Mouse (Mus musculus) adrenal gland, adult (tissue): ENCODE results near the gene Cnnm4.
A peak's percentile ranks its signal among the peaks of the same experiment; 100 is the strongest.

Experiments
- DNase-seq, 2 experiments: peaks; one replicate each; pipeline ENCODE4 v3.0.0; 2022 to 2023; ENCODE audit warnings: low spot score in 1 of 2; ENCODE audit not compliant: inconsistent age in 2 of 2

Gene Cnnm4

DNA sequence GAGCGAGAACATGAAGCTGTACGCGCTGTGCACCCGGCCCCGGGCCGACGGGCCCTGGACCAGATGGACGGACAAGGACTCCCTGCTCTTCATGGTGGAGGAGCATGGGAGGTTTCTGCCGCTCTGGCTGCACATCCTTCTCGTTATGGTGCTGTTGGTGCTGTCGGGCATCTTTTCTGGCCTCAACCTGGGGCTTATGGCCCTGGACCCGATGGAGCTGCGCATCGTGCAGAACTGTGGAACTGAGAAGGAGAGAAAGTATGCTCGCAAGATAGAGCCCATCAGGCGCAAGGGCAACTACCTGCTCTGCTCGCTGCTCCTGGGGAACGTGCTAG, 653 bp downstream of the Cnnm4 start:
- no peak for DNase-seq

DNA sequence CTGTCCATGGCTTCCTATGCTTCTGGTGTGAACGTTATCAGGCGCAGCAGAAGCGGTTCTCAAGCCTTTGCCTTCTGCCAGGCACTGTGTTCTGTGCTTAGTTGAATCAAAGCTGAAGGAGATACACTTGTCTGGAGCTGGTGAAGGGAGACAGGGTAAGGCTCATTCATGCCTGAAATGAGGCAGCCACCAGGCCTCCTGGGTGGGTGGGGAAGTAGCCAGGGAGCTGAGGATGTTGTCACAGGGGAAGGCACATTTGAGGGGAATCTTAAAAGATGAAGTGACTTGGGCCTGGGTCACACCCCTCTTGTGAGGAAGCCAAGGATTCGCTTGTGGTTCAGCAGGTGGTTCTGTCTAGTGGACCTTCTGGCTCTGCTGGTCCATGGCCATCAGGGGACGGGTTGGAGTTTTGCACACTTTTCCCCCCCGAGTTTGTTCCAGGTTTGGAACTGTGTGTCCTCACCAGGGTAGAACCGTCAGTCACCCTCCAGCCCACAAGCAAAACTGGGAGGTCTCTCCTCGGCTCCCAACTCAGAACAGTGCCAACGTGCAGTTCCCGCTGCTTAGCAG, 1.9 kb downstream of the Cnnm4 start:
- DNase-seq: no peak

DNA sequence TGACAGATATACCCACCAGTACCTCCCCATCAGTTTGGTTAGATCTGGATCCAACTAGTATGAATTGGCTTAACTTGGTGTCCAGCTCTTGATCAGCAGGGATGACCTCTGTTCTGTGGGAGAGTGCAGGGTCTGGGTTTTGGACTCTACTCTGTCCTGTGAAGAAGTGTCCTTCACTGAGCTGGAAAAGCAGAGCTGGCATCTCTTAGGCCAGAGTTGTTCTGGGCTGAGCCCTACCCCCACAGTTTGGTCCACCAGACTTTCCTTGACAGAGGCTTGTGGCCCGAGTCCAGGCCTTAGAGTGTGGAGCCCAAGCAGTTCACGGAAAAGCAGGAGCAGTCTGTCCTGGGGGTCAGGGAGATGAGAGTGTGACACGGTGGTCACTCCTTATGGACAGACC, 3.2 kb downstream of the Cnnm4 start:
- DNase-seq: no peak

DNA sequence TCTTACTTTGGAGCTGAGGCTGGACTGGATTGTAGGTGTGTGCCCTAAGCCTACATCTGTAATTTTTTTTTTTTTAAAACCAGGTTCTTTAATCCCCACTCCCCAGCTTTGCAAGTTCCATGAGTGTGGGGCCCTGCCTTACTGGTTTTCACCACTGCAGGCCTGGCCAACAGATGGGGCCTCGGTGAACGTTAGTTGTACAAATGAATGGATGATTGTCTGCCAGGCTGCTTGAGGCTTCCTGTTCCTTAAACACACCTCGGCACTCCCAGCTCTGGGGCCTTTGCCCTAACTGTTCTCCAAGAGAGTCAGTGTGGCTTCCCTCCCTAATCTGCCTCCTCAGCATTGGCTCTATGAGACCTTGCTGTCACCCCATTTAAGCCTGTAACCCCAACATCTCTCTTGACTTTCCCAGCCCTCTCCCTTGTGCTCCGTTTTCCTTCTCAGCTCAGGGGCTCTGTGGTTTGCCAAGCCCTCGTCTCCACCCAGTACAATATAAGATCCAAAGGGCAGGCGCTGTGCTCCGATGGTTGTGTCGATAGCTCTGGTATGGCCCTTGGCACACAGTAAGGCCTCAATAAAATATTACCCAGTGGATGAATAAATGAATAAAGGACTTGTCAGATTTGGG, 4.2 kb downstream of the Cnnm4 start:
- no peak for DNase-seq

DNA sequence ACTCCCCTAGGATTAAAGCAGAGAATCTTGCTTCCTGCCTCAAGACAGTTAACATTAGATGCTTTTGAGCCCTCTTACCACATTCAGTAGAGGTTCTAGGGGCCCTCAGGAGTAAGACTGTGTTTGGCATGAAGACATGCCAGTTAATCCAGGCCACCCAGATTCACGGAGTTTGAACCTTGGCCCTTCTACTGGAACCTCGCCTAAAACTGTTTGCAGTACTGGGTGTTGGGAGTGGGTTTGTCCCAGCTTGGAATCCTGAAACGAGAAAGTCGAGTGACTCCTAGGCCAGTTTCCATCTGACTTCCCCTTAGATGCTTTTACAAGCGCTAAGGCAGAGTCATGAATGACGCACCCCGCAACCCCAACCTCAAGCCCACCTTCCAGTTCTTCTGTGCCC, 5.0 kb downstream of the Cnnm4 start:
- DNase-seq: no peak

DNA sequence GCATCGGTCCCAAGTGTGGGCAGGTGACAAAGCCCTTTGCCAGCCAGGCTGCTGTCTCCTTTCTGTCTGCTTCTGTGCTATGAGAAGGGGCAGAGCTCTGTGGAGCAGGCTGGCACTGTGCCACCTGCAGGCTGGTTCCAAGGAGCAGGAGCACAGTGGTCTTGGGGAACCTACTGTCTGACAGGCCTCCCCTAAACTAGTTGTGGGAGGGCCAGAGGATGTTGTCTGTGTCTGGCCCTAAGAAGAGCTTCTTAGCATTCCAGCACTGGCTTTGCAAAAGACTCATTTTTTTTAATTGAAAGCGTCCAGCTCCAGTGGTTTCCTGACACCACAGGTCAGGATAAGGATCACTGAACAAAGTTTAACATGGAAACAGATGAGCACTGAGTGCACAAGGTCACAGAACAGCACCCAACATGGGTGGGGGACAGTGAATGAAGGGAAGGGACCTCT, 6.9 kb downstream of the Cnnm4 start:
- DNase-seq: no peak

DNA sequence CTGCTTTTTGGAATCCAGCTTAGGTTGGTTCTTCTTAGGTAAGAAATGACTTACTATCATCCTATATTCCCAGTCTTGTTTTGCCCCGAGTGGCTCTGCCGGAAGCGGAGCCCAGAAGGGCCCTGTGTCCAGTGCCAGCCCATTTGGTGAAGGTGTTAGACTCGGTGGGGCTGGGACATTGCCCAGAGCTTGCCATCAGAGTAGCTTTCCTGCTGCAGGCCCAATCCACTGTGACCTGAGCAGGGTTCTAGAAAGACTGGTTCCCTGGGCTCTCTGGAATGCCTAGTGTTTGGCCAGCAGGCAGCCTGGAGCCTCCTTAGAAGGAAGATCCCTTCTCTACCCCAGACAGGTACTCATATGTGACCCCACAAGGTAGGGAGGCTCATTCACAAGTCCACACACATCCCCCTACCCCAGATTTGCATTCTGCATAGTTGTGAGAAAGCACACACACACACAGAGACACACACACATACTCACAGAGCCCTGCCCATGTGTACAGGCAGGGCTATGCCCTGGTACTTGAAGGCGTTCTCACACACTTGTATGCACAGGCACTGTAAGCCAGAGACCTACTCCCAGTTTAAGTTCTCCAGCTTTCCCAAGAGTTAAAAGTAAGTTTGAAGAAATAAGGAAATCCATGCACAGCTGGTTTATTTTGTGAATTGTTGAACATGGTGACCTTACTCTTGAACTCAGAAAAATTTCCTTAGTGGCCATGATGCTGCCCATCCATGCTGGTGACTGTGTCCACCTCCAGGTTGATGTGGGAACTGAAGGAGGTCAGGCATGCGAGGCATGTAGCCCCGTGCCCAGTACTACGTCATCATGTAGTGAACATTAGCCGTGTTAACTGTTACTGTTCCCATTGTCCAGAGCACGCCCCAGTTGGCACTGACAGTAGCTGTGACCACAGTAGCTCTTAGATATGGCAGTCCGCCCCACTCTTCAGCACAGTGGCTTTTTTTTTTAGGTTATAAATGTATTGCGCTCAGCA, 8.8 kb downstream of the Cnnm4 start:
- DNase-seq: no peak

DNA sequence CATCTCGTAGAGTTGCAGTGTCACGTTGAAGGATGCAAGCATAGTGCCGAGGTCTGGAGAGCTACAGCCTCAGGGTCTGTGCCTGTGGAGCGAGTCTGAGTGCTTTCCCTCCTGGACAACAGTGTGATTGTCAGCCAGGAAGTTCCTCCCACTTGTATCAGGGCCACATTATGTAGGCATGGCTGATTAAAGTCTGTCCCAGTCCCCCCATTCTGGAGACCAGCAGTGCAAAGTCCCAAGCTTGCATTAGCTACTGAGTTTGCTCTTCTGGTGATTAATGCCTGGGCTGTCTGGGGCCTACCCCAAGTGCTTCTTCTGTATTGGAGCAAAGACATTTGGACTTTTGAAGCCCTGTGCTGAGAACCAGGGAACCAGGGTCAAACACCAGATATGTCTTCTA, 12.4 kb downstream of the Cnnm4 start:
- DNase-seq: no peak

DNA sequence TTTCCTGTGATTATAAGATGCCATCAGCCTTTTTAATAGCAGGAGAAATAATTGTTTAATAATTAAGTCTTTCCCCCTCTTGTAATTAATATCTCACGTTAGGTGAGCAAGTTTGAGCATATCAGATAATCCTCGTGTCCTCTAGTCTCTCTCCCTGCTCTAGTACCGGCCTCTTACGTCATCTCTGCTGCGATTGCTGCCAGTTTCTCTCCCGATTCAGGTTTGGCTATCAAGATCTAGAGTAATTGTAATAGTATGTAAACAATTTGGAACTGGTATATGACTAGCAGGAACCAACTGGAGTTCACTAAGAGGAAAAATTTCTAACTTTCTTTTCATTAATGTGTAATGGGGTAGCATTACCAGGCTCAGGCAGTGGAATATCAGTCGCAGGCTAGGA, 13.7 kb downstream of the Cnnm4 start:
- DNase-seq: no peak

DNA sequence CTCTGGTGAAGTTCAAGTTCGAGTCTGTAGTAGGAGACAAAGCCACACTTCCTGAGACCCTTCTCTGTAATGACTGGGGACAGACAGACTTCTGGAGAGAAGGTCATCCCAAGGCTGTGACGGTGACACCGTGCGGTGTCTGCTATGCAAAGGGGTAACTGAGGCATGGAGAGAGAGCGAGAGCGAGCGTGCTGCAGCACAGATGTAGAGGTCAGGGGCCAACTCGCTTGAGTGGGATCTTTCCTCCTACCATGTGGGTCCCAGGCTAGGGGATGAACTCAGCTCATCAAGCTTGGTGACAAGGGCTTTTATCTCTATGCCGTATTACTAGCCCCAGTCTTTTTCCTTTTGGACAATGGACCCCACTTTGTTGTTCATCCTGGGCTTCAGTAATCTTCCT, 15.7 kb downstream of the Cnnm4 start:
- DNase-seq: no peak

DNA sequence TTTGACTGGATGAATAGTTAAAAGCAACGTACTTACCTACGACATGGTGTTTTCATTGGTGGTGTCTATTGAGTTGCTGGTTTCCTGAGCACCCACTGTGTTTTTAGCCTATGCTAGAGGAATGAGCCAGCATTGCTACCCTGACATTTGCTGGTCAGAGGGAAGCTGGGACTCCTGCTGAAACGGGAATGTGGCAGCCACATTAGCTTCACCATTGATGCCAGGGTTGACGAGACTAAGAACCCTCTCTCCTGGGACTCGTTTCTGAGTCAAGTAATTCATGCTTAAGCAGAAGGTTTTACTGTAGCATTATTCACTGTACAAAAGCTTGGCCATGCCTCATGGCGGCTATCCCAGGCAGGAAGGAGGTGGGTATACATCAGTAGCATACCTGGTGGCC, 18.2 kb downstream of the Cnnm4 start:
- no peak for DNase-seq

DNA sequence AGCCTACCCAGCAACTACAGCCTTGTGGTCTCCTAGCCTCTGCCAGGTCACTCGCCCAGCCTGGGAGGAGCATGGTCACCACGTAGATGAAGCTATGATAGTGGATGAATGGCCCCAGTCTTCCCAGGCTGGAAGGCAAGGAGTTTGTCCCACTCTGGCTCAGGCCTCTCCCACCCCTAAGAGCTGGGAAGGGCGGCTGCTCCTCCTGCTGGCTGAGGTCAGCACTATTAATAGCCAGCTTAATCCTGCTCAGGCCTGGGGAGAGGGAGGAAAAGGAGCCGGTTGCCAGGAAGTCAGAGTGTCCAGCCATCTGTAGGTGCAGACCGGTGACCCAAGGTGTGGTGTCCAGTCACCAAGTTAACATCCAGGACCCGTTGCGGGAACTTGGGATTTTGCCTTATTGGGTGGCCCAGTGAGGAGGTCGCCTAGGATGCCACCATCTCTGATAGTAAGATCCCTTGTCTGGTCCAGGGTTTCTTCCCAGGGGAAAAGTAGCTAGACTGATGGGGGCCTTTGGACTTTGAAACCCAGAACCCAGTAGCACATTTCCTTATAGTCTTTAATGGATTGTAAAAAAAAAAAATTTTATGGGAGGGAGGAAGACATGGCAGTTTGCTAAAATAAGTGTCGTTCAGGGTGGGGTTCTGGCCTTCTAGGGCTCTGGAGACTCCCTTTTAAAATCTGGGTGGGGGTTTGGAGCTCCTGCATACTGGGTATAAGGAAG, 21.2 kb downstream of the Cnnm4 start:
- DNase-seq: peak; percentile 39 to 70

DNA sequence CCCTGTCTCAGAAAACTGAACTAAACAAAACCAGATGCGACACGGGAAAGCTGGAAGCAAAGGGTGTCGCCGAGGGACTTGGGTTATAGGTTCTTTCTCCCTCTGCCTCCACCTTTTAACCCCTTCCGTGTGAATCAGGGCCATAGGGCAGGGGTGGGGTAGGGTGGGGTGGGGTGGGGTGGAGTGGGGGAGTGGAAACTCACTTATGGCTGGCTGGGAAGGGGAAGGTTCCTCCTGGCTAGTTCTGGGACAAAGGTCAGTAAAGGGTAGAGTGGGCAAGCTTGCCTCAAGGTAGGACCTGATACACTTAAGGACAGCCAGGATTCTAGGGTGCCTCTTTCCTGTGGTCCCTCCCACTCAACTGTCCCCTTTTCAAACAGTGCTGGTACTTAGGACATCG, 21.9 kb downstream of the Cnnm4 start:
- no peak for DNase-seq

DNA sequence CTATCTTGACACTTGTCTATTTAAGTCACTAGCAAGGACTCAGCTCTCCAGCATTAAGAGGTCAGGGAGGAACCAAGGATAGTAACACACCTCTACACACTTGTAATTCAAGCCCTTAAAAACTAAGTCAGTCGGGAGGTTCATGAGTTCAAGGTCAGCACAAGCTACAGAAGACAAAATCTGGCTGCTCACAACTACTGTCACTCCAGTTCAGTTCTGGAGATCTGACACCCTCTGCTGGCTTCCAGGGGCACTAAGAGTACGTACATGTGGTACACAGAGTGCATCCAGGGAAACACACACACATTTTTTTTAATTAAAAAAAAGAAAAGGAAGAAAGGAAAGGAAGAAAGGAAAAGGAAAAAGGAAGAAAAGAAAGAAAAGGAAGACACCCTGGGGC, 25.3 kb downstream of the Cnnm4 start:
- peak in 1 of 2 experiments; percentile 64 for DNase-seq

DNA sequence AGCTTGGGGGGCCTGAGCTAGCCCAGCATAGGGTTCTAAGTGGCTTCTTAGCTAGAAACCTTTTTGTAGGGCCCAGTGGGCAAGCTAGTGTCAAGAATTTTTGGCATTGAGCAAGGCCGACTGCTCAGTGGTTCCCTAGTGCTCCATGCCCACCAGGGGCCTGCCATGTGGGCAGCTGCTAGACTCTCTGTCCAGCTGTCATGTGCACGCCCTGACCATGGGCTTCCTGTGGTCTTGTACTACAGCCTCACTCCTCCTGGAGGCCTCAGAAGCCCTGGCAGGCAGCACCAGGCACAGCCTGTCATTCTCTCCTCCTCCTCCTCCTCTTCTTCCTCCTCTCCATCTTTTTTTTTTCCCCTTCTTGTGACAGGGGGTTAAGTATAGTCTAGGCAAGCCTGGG, 25.9 kb downstream of the Cnnm4 start:
- no peak for DNase-seq

DNA sequence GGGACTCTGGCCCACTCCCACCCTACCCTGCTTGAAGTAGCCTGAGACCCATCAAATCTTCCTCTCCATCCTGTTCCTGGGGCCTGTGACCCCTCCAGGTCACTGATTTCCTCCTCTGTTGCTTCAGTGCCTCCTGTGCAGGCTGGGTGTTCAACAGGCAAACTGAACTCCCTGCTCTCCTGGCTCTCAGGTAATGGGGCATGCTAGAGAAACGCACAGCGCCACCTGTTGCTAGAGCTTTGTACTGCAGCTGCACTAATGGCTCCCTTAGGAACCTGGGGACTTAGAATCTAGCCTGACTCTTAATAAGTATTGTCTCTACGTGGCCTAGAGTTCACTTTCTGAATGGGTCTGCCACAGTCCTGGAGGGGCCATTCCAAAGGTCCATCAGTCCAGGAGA, 29.8 kb downstream of the Cnnm4 start:
- DNase-seq: peak; percentile 51 to 90

DNA sequence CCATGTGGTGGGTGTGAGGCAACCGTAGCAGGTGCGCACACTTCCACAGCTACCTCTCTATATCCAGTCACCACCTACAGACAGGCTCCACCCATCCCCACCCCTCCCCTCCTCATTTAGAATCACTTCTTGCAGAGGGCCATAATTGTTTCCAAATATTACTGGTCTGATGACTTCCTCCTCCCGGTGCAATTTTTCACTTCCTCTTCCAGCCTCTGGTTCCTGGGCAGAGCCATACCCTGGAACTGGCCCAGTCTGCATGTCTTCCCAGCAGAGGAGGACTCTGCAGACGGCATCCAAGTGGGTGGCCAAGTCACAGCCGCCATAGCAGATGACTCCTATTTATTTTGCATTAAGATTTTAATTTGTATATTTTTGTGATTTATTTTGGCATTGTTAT, 36.8 kb downstream of the Cnnm4 start:
- no peak for DNase-seq

DNA sequence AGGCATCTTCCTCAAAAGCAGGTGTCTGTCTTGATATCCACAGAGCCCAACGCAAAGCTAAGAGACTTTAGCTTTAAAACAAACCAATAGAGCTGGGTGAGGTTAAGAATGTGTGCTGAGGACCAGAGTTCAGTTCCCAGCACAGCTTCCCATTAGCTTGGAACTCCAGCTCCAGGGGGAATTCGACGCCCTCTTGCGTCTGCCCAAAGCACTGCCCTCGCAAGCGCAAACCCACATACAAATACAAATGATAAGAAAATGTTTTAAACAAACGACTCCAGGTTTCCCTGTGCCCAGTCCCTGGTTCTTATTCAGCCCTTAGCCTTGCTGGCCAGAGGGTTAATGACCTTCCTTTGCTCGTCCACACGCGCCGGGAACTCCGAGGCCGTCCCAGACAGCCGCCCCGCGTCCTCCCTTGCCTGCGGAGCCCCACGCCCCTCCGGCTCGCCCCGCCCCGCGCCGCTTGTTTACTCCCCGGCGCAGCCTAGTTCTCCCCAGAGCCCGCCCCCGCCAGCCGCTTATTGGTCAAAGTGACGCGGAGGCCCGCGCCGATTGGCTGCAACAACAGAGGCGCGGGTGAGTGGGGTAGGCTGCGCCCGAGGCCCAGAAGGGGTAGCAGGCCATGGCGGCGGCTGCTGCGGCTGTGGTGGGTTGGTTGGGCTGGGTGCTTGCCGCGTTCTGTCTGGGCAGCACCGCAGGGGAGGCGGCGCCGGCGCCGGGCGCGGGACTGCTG, 40.0 kb downstream of the Cnnm4 start, which contains the start of gene Cnnm3:
Gene Cnnm3 (plus strand): TSS at position 579 of the 733 bp plus-strand sequence.
- DNase-seq: peak; percentile 99 to 100

DNA sequence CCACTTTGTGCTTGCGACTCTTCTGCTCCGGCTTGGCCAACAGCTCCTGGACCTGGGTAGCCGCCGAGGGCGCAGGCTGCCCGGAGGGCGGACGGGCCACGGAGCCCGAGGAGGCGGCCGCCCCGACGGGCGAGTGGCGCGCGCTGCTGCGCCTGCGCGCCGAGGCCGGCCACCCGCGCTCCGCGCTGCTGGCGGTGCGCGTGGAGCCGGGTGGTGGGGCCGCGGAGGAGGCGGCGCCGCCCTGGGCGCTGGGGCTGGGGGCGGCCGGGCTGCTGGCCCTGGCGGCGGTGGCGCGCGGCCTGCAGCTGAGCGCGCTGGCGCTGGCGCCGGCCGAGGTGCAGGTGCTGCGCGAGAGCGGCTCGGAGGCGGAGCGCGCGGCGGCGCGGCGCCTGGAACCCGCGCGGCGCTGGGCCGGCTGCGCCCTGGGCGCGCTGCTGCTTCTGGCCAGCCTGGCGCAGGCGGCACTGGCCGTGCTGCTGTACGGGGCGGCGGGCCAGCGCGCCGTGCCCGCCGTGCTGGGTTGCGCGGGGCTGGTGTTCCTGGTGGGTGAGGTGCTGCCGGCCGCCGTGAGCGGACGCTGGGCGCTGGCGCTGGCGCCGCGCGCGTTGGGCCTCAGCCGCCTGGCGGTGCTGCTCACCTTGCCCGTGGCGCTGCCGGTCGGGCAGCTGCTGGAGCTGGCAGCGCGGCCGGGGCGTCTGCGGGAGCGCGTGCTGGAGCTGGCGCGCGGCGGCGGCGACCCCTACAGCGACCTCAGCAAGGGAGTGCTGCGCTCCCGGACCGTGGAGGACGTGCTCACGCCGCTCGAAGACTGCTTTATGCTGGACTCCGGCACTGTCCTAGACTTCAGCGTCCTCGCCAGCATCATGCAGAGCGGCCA, 40.9 kb downstream of the Cnnm4 start:
- DNase-seq: peak; percentile 64 to 83

DNA sequence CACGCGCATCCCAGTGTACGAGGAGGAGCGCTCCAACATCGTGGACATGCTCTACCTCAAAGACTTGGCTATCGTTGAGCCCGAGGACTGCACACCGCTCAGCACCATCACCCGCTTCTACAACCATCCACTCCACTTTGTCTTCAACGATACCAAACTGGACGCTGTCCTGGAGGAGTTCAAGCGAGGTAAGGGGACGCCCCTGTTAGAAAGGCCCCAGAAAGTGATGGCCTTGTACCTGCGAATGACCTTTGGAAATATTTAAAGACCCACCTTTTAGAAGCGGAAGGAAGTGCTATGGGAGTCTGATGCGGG, 41.5 kb downstream of the Cnnm4 start:
- DNase-seq: no peak
